Mouse (Mus musculus): ENCODE results near the gene Nedd4.
A peak's percentile ranks its signal among the peaks of the same experiment; 100 is the strongest.
"Not testable (repeated sequence)": the region's sequence is repeated elsewhere in the genome, so short reads cannot be mapped to it uniquely, and the experiment has no call there.

Nedd4 gene

GRCm38 (mm10) chr9:72653533-72653932, 8.6 kb upstream of the Nedd4 start:
- DNase-seq = no peak

GRCm38 (mm10) chr9:72654593-72655242, 7.4 kb upstream of the Nedd4 start:
- DNase-seq = peak; percentile 74

- no peak for DNase-seq
Measured at GRCm38 (mm10) chr9:72655602-72656001, 6.5 kb upstream of the Nedd4 start.

GRCm38 (mm10) chr9:72656491-72656890, 5.7 kb upstream of the Nedd4 start:
- DNase-seq = no peak

GRCm38 (mm10) chr9:72656940-72657339, 5.2 kb upstream of the Nedd4 start:
- no peak for DNase-seq

GRCm38 (mm10) chr9:72657694-72658093, 4.5 kb upstream of the Nedd4 start:
- DNase-seq = no peak

- peak; percentile 65 for DNase-seq
Measured at GRCm38 (mm10) chr9:72660139-72660538, 2.0 kb upstream of the Nedd4 start.

GRCm38 (mm10) chr9:72660911-72661310, 1.2 kb upstream of the Nedd4 start:
- no peak for DNase-seq

- DNase-seq = no peak
Measured at GRCm38 (mm10) chr9:72661561-72661894, 618 bp upstream of the Nedd4 start.

- DNase-seq = peak; percentile 58
Measured at GRCm38 (mm10) chr9:72662691-72663533, 766 bp downstream of the Nedd4 start.

- DNase-seq = no peak
Measured at GRCm38 (mm10) chr9:72663534-72663918, 1.4 kb downstream of the Nedd4 start.

GRCm38 (mm10) chr9:72664409-72665351, 2.5 kb downstream of the Nedd4 start:
- DNase-seq = no peak

- no peak for DNase-seq
Measured at GRCm38 (mm10) chr9:72665517-72665916, 3.4 kb downstream of the Nedd4 start.

GRCm38 (mm10) chr9:72666352-72667021, 4.3 kb downstream of the Nedd4 start:
- not testable (repeated sequence) for DNase-seq

GRCm38 (mm10) chr9:72667126-72667525, 5.0 kb downstream of the Nedd4 start:
- DNase-seq = no peak

- no peak for DNase-seq
Measured at GRCm38 (mm10) chr9:72669383-72669782, 7.2 kb downstream of the Nedd4 start.

GRCm38 (mm10) chr9:72672361-72672760, 10.2 kb downstream of the Nedd4 start:
- peak; percentile 87 for DNase-seq

- no peak for DNase-seq
Measured at GRCm38 (mm10) chr9:72674957-72675744, 13.0 kb downstream of the Nedd4 start.

GRCm38 (mm10) chr9:72675745-72676200, 13.6 kb downstream of the Nedd4 start:
- no peak for DNase-seq

- no peak for DNase-seq
Measured at GRCm38 (mm10) chr9:72677659-72678058, 15.5 kb downstream of the Nedd4 start.

GRCm38 (mm10) chr9:72678771-72679170, 16.6 kb downstream of the Nedd4 start:
- DNase-seq = no peak
